Mouse (Mus musculus) spleen, adult 2 months (tissue): ENCODE measurements around the gene Syvn1. TPM values are rescaled to one million over a fixed set of nuclear protein-coding genes. Genes with fewer than 3 reads are reported as not detected.

Experiments
- DNase-seq, 2 experiments: peaks; one replicate each; pipeline versions ENCODE4 v3.0.0 to v3.0.0-alpha.2; 2012 to 2021; ENCODE audit warnings: low spot score in 2 of 2, low read depth in 1 of 2
- H3K27ac ChIP-seq: fragments of 200-500 bp; 2 replicates; pipeline ENCODE4 v1.5.1; 2012; ENCODE audit warnings: low read length, inconsistent platforms; ENCODE audit not compliant: insufficient read depth
- H3K27me3 ChIP-seq: fragments of 200-500 bp; 2 replicates; pipeline ENCODE4 v1.6.1; 2012; ENCODE audit warnings: mild to moderate bottlenecking, moderate library complexity, low read length, inconsistent platforms; ENCODE audit not compliant: control insufficient read depth, insufficient read depth
- H3K36me3 ChIP-seq: fragments of 200-500 bp; 2 replicates; pipeline ENCODE4 v1.6.1; 2012; ENCODE audit warnings: mild to moderate bottlenecking, low read length, inconsistent platforms; ENCODE audit not compliant: control insufficient read depth, insufficient read depth
- H3K4me1 ChIP-seq: fragments of 200-500 bp; 2 replicates; pipeline ENCODE4 v1.6.1; 2011; ENCODE audit warnings: inconsistent platforms; ENCODE audit not compliant: control insufficient read depth, insufficient read depth, insufficient read length
- H3K4me3 ChIP-seq: fragments of 200-500 bp; 2 replicates; pipeline ENCODE4 v1.5.1; 2011; ENCODE audit warnings: mild to moderate bottlenecking, inconsistent platforms; ENCODE audit not compliant: insufficient read depth, insufficient read length; ENCODE audit errors: extremely low read depth
- CTCF ChIP-seq: fragments of 200-500 bp; IDR thresholded peaks from 2 replicates; pipeline ENCODE4 v1.5.1; 2011; ENCODE audit warnings: mild to moderate bottlenecking, inconsistent platforms; ENCODE audit not compliant: insufficient read depth, insufficient read length, insufficient replicate concordance; ENCODE audit errors: extremely low read depth
- POLR2A ChIP-seq: fragments of 200-500 bp; IDR thresholded peaks from 2 replicates; pipeline ENCODE4 v1.6.1; 2011; ENCODE audit warnings: low read depth, low read length, inconsistent platforms
- WGBS: fragments of 180-500 bp; shearing (Covaris S2); methylation state at CpG from one replicate; pipeline ENCODE4 v1.1.7; 2018; 5-methylcytosine and 5-hydroxymethylcytosine counted together
- polyA plus RNA-seq: library from polyadenylated mRNA; depleted of rRNA; stranded (reverse); fragments of >200 nt; gene quantifications from 2 replicates; pipeline ENCODE4 v1.2.3, GENCODE M21; 2012

Syvn1 gene
- polyA plus RNA-seq, 1 experiment, result 108 TPM

DNA sequence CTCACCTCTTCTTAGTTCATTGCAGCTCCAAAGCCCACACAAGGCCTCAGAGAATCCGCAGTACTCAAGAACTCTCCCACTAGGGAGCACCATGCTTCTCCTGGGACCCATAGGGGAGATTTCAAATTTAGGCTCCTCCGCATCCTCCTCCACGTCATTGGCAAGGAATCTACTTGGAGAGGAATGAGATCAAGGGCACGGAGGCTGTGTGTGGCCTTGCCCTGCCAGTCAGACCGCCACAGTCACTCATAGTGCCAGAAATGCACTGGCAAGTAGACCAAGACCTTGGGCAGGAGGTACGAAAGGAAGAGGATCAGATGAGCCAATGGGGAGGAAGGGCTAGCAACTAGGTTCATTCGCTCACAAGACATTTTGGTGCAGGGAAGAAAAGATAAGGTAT is 22.4 kb upstream of the Syvn1 start:
- TF ChIP-seq POLR2A (no peak), CTCF (no peak)
- Histone ChIP-seq H3K27me3 (no peaks in the 10 kb centered on the region), H3K4me1 (no peaks in the 10 kb centered on the region), H3K4me3 (no peak overlapping the region), H3K27ac (no peak overlapping the region), H3K36me3 (no peaks in the 10 kb centered on the region)
- 88% methylated on average over 7 of the region's 7 CpGs for WGBS
- no peak for DNase-seq

DNA sequence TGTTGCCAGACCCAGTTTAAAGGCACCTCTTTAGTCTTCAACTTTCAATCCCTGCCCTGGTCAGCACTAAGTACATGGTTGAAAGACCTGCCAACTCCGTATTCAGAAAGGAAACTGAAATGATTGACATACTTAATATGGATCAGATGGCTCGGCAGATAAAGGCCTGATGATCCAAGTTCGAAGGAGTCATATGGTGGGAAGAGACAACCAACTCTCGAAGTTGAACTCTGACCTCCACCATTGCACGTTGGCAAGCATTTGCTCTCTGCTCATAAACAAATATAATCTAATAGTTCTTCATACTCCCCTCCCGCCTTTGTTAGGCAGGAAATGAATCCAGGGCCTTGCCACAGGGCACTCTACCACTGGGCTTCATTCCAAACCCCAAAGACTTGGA is 17.4 kb upstream of the Syvn1 start:
- H3K4me1 ChIP-seq, result no peaks in the 10 kb centered on the region
- H3K4me3 ChIP-seq, result no peak overlapping the region
- no peak for DNase-seq
- no peak overlapping the region for H3K27ac ChIP-seq
- 75% methylated on average over 6 of the region's 6 CpGs for WGBS
- H3K36me3 ChIP-seq, result no peaks in the 10 kb centered on the region
- TF ChIP-seq POLR2A, result no peak
- no peak for TF ChIP-seq CTCF
- H3K27me3 ChIP-seq, result no peaks in the 10 kb centered on the region

DNA sequence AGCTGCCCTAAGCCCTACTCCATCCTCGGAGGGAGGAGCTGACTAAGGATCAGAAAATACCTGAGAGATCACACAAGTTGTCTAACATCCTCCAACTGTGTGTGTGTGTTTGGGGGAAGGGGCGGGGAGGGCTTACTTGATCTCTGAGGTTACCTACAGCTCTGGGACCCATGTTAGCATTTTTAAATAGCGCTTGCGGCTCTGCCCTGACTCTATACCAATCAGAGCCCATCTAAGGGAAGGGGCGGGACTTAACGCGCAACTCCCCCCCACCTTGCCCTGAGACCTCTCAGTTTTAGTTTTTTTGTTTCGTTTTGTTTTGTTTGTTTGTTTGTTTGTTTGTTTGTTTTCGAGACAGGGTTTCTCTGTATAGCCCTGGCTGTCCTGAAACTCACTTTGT is 16.9 kb upstream of the Syvn1 start:
- TF ChIP-seq POLR2A (no peak), CTCF (no peak)
- 84% methylated on average over 9 of the region's 9 CpGs for WGBS
- H3K4me1 ChIP-seq, result no peaks in the 10 kb centered on the region
- no peaks in the 10 kb centered on the region for H3K36me3 ChIP-seq
- no peak for DNase-seq
- H3K27ac ChIP-seq, result no peak overlapping the region
- no peak overlapping the region for H3K4me3 ChIP-seq
- H3K27me3 ChIP-seq, result no peaks in the 10 kb centered on the region

DNA sequence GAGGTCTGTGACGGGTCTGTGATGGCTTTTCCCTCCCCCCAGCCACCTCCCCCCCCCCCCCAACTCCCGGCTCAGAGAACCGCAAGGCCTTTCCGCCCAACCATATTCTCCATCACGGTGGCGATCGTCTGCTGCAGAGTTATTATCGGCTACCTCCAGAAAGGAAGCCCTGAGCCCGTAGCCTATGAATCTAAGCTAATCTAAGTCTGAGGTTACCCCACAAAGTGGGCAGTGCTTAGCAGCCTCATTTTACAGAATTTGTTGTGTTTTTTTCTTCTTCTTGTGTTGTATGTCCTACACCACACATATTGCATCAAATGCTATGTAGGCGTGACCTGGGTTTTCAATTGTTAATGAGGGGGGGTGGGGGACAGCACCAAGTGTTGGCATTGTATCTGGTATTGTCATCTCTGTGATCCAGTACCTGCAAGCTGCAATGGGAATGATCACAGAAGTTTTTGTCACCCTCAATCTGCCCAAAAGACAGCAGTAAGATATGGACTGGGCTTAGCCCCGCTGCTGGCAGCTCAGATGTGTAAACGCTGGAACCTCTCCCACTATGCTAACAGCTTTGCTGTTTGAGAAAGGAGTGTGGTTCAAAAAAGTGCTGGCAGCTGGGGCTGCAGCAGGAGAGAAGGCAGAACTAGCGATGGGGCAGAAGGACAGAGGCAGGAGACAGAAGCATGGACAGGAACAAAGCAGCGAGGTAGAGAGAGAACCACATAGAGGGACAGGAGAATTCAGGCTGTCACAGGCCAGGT is 15.7 kb upstream of the Syvn1 start:
- no peak for DNase-seq
- TF ChIP-seq POLR2A, result no peak
- no peak for TF ChIP-seq CTCF

DNA sequence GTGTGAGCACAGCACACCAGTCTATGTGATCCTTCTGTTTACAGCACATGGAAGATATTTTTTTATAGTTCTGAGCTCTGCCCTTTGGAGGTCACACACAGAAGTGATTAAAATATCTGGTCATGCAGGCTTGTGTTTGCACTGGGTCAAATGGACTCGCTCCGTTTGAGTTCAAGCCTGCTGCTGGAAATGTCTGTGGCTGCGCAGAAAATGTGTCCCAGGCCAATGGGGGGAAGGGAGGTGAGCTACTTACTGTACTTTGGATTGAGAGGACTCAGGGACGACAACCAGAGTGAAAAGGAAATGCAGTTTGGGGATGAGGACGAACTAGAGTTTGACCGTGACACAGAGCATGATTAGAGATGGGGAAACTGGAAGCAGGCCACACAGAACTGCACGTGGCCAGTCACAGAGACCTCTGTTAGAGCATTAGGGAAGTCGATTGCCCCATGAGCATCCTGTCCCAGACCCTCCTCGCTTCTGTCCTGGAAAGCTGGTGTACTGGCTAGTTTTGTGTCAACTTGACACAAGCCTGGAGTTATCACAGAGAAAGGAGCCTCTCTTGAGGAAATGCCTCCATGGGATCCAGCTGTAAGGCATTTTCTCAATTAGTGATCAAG is 10.3 kb upstream of the Syvn1 start:
- WGBS, result 62% methylated on average over 9 of the region's 9 CpGs
- no peaks in the 10 kb centered on the region for H3K4me1 ChIP-seq

More for the DNA sequence above, 15.7 kb upstream of the Syvn1 start:
- Histone ChIP-seq H3K4me3 (no peak overlapping the region), H3K4me1 (no peaks in the 10 kb centered on the region), H3K27ac (no peak overlapping the region), H3K36me3 (no peaks in the 10 kb centered on the region), H3K27me3 (no peaks in the 10 kb centered on the region)
- 74% methylated on average over 14 of the region's 14 CpGs for WGBS

DNA sequence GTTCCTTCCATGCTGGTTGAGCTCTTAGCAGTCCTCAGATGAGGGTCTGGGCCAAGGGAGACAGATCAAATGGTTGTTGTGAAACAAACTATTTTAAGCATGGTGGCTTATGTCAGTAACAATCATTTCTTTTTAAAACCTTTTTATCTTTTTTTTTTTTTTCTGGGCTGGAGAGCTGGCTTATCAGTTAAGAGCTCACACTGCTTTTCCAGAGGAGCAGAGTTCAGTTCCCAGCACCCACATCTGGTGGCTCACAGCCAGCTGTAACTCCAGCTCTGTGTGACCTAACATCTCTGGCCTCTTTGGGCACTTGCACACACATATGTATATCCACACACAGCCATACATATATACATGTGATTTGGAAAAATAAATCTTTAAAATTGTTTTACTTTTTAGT is 8.7 kb upstream of the Syvn1 start:
- H3K4me1 ChIP-seq, result no peaks in the 10 kb centered on the region
- H3K4me3 ChIP-seq, result no peak overlapping the region
- no peak overlapping the region for H3K27ac ChIP-seq
- H3K36me3 ChIP-seq, result no peaks in the 10 kb centered on the region
- DNase-seq, result no peak
- H3K27me3 ChIP-seq, result no peaks in the 10 kb centered on the region
- no peak for TF ChIP-seq POLR2A
- TF ChIP-seq CTCF, result no peak

More for the DNA sequence above, 10.3 kb upstream of the Syvn1 start:
- no peak for DNase-seq
- H3K36me3 ChIP-seq, result no peaks in the 10 kb centered on the region
- TF ChIP-seq CTCF (no peak), POLR2A (no peak)
- no peaks in the 10 kb centered on the region for H3K27me3 ChIP-seq
- H3K4me3 ChIP-seq, result no peak overlapping the region
- H3K27ac ChIP-seq, result no peak overlapping the region

DNA sequence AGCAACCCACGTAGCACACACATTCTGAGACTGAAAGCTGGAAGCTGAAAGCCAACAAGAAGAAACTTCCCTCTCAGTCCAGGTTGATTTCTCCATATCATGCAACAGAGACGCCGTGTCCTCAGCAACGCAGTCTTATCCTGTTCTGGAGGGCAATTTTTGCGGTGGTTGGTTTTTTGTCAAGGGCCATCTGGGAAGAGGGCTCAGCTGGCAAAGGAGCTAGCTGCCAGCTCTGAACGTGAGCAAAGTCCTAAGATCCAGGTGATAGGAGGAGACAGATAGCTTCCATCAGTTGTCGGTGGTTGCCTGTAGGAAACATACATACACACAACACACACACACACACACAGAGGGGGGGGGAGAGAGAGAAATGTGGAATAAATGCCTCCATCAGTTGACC is 8.1 kb upstream of the Syvn1 start:
- TF ChIP-seq POLR2A, result no peak
- no peak for TF ChIP-seq CTCF
- 75% methylated on average over 7 of the region's 7 CpGs for WGBS
- no peak overlapping the region for H3K27ac ChIP-seq

More for the DNA sequence above, 8.1 kb upstream of the Syvn1 start:
- no peak for DNase-seq
- Histone ChIP-seq H3K4me1 (no peaks in the 10 kb centered on the region), H3K36me3 (no peaks in the 10 kb centered on the region), H3K4me3 (no peak overlapping the region), H3K27me3 (no peaks in the 10 kb centered on the region)
